Mouse (Mus musculus): ENCODE measurements around the gene Gdi2. TPM values are rescaled to one million over a fixed set of nuclear protein-coding genes. Genes with fewer than 3 reads are reported as not detected.

Gene Gdi2
- total and polyA plus RNA-seq, 3 experiments = 71.4 to 262 (median 243) TPM

GRCm38 (mm10) chr13:3531692-3532320, 6.1 kb upstream of the Gdi2 start:
- H3K9ac ChIP-seq (ENCODE audit: low read depth, low read length) = no peak overlapping the region
- 54% methylated on average over 10 of the region's 10 CpGs for WGBS
- H3K27me3 ChIP-seq (ENCODE audit: control insufficient read depth, insufficient read depth, low read length) = no peaks in the 10 kb centered on the region
- no peak overlapping the region for H3K27ac ChIP-seq
- no peaks in the 10 kb centered on the region for H3K36me3 ChIP-seq (ENCODE audit: control insufficient read depth, insufficient read depth, low read length)
- no peaks in the 10 kb centered on the region for H3K79me2 ChIP-seq (replicated peaks; ENCODE audit: control insufficient read depth, insufficient read depth, low read length)
- intact Hi-C loops (cut with DNase I) = no loop called here
- TF ChIP-seq CTCF (IDR thresholded peaks at IDR 0.05) (no peak), POLR2A (IDR thresholded peaks at IDR 0.05; ENCODE audit: insufficient read depth, low read depth, low read length) (no peak), EP300 (IDR thresholded peaks at IDR 0.05; ENCODE audit: insufficient read depth, low read depth, low read length) (no peak)
- H3K4me3 ChIP-seq = no peak overlapping the region
- no peaks in the 10 kb centered on the region for H3K4me1 ChIP-seq (ENCODE audit: control insufficient read depth, insufficient read depth, low read length)
- DNase-seq = no peak

- no peak for DNase-seq
- Histone ChIP-seq H3K36me3 (ENCODE audit: control insufficient read depth, insufficient read depth, low read length) (no peaks in the 10 kb centered on the region), H3K9ac (ENCODE audit: low read depth, low read length) (no peak overlapping the region), H3K79me2 (replicated peaks; ENCODE audit: control insufficient read depth, insufficient read depth, low read length) (no peaks in the 10 kb centered on the region), H3K27me3 (ENCODE audit: control insufficient read depth, insufficient read depth, low read length) (no peaks in the 10 kb centered on the region), H3K27ac (no peak overlapping the region), H3K4me1 (ENCODE audit: control insufficient read depth, insufficient read depth, low read length) (no peaks in the 10 kb centered on the region), H3K4me3 (no peak overlapping the region)
- TF ChIP-seq POLR2A (IDR thresholded peaks at IDR 0.05; ENCODE audit: insufficient read depth, low read depth, low read length) = no peak
- no peak for TF ChIP-seq EP300 (IDR thresholded peaks at IDR 0.05; ENCODE audit: insufficient read depth, low read depth, low read length)
- TF ChIP-seq CTCF (IDR thresholded peaks at IDR 0.05) = no peak
- intact Hi-C loops (cut with DNase I) = no loop called here
- 52% methylated on average over 4 of the region's 4 CpGs for WGBS
Observed at GRCm38 (mm10) chr13:3532451-3532850, 5.4 kb upstream of the Gdi2 start.

- Histone ChIP-seq H3K27me3 (ENCODE audit: control insufficient read depth, insufficient read depth, low read length) (no peaks in the 10 kb centered on the region), H3K4me3 (no peak overlapping the region), H3K9ac (ENCODE audit: low read depth, low read length) (no peak overlapping the region), H3K27ac (no peak overlapping the region), H3K36me3 (ENCODE audit: control insufficient read depth, insufficient read depth, low read length) (peaks cover under 1% of the 10 kb centered on the region), H3K79me2 (replicated peaks; ENCODE audit: control insufficient read depth, insufficient read depth, low read length) (no peaks in the 10 kb centered on the region), H3K4me1 (ENCODE audit: control insufficient read depth, insufficient read depth, low read length) (no peaks in the 10 kb centered on the region)
- intact Hi-C loops (cut with DNase I) = no loop called here
- no peak for TF ChIP-seq POLR2A (IDR thresholded peaks at IDR 0.05; ENCODE audit: insufficient read depth, low read depth, low read length)
- no peak for TF ChIP-seq CTCF (IDR thresholded peaks at IDR 0.05)
- no peak for TF ChIP-seq EP300 (IDR thresholded peaks at IDR 0.05; ENCODE audit: insufficient read depth, low read depth, low read length)
- 97% methylated on average over 4 of the region's 4 CpGs for WGBS
- DNase-seq = no peak
Observed at GRCm38 (mm10) chr13:3534146-3534545, 3.7 kb upstream of the Gdi2 start.

GRCm38 (mm10) chr13:3538223-3538968, 533 bp downstream of the Gdi2 start:
- peak overlapping the region; percentile 98 for H3K27ac ChIP-seq
- intact Hi-C loops (cut with DNase I) = no loop called here
- H3K36me3 ChIP-seq (ENCODE audit: control insufficient read depth, insufficient read depth, low read length) = peaks cover 26% of the 10 kb centered on the region
- TF ChIP-seq EP300 (IDR thresholded peaks at IDR 0.05; ENCODE audit: insufficient read depth, low read depth, low read length) = peak; percentile 97
- TF ChIP-seq CTCF (IDR thresholded peaks at IDR 0.05) = peak; percentile 9; the same call in 1 of the 2 replicates
- peak; percentile 73 for TF ChIP-seq POLR2A (IDR thresholded peaks at IDR 0.05; ENCODE audit: insufficient read depth, low read depth, low read length)
- DNase-seq = peak; percentile 86 to 90
- no peaks in the 10 kb centered on the region for H3K27me3 ChIP-seq (ENCODE audit: control insufficient read depth, insufficient read depth, low read length)
- under 1% methylated on average over 59 of the region's 59 CpGs for WGBS
- H3K4me3 ChIP-seq = peak overlapping the region; percentile 81
- peaks cover 1% of the 10 kb centered on the region; the same call in 1 of the 2 replicates for H3K79me2 ChIP-seq (replicated peaks; ENCODE audit: control insufficient read depth, insufficient read depth, low read length)
- H3K4me1 ChIP-seq (ENCODE audit: control insufficient read depth, insufficient read depth, low read length) = peaks cover 6% of the 10 kb centered on the region
- H3K9ac ChIP-seq (ENCODE audit: low read depth, low read length) = peak overlapping the region; percentile 85

GRCm38 (mm10) chr13:3538969-3539562, 1.2 kb downstream of the Gdi2 start:
- peak overlapping the region; percentile 81 for H3K4me3 ChIP-seq
- H3K27ac ChIP-seq = peak overlapping the region; percentile 98
- WGBS = 2% methylated on average over 15 of the region's 15 CpGs
- H3K79me2 ChIP-seq (replicated peaks; ENCODE audit: control insufficient read depth, insufficient read depth, low read length) = peaks cover 1% of the 10 kb centered on the region; the same call in 1 of the 2 replicates
- H3K27me3 ChIP-seq (ENCODE audit: control insufficient read depth, insufficient read depth, low read length) = no peaks in the 10 kb centered on the region
- peaks cover 29% of the 10 kb centered on the region for H3K36me3 ChIP-seq (ENCODE audit: control insufficient read depth, insufficient read depth, low read length)
- peak overlapping the region; percentile 44 for H3K9ac ChIP-seq (ENCODE audit: low read depth, low read length)
- intact Hi-C loops (cut with DNase I) = no loop called here
- no peak for TF ChIP-seq CTCF (IDR thresholded peaks at IDR 0.05)
- TF ChIP-seq EP300 (IDR thresholded peaks at IDR 0.05; ENCODE audit: insufficient read depth, low read depth, low read length) = no peak
- TF ChIP-seq POLR2A (IDR thresholded peaks at IDR 0.05; ENCODE audit: insufficient read depth, low read depth, low read length) = no peak
- no peak for DNase-seq
- H3K4me1 ChIP-seq (ENCODE audit: control insufficient read depth, insufficient read depth, low read length) = peaks cover 8% of the 10 kb centered on the region

Data from heart, adult 2 months (tissue).